Mouse (Mus musculus) olfactory bulb, adult 2 months (tissue): ENCODE results near the gene Prom2. TPM values are rescaled to one million over a fixed set of nuclear protein-coding genes. Genes with fewer than 3 reads are reported as not detected.
A peak's percentile ranks its signal among the peaks of the same experiment; 100 is the strongest.

Source experiments
- H3K27ac ChIP-seq: fragments of 200-500 bp; 2 replicates; pipeline ENCODE4 v1.5.1; 2012; ENCODE audit warnings: low read depth, low read length; ENCODE audit not compliant: insufficient read depth
- H3K4me1 ChIP-seq: fragments of 200-500 bp; 2 replicates; pipeline ENCODE4 v1.6.1; 2012; ENCODE audit warnings: low read length; ENCODE audit not compliant: control insufficient read depth, insufficient read depth
- H3K4me3 ChIP-seq: fragments of 200-500 bp; 2 replicates; pipeline ENCODE4 v1.5.1; 2012; ENCODE audit warnings: mild to moderate bottlenecking, low read depth, low read length, moderate library complexity; ENCODE audit not compliant: insufficient read depth
- CTCF ChIP-seq: fragments of 200-500 bp; IDR thresholded peaks from 2 replicates; pipeline ENCODE4 v1.5.1; 2012; ENCODE audit warnings: low read depth, mild to moderate bottlenecking, low read length, moderate library complexity; ENCODE audit not compliant: insufficient read depth
- POLR2A ChIP-seq: fragments of 200-500 bp; IDR thresholded peaks from 2 replicates; pipeline ENCODE4 v1.6.1; 2012; ENCODE audit warnings: mild to moderate bottlenecking, low read depth, low read length, moderate library complexity; ENCODE audit not compliant: insufficient read depth
- WGBS: fragments of 180-500 bp; shearing (Covaris S2); methylation state at CpG from one replicate; pipeline ENCODE4 v1.1.7; 2018; 5-methylcytosine and 5-hydroxymethylcytosine counted together
- polyA plus RNA-seq: library from polyadenylated mRNA; stranded (reverse); fragments of >200 nt; gene quantifications from 2 replicates; pipeline ENCODE4 v1.2.4, GENCODE M21; 2012; ENCODE audit warnings: low replicate concordance; ENCODE audit not compliant: missing spikeins, insufficient read depth, insufficient read length

Gene Prom2
- polyA plus RNA-seq, 1 experiment, result not detected

DNA sequence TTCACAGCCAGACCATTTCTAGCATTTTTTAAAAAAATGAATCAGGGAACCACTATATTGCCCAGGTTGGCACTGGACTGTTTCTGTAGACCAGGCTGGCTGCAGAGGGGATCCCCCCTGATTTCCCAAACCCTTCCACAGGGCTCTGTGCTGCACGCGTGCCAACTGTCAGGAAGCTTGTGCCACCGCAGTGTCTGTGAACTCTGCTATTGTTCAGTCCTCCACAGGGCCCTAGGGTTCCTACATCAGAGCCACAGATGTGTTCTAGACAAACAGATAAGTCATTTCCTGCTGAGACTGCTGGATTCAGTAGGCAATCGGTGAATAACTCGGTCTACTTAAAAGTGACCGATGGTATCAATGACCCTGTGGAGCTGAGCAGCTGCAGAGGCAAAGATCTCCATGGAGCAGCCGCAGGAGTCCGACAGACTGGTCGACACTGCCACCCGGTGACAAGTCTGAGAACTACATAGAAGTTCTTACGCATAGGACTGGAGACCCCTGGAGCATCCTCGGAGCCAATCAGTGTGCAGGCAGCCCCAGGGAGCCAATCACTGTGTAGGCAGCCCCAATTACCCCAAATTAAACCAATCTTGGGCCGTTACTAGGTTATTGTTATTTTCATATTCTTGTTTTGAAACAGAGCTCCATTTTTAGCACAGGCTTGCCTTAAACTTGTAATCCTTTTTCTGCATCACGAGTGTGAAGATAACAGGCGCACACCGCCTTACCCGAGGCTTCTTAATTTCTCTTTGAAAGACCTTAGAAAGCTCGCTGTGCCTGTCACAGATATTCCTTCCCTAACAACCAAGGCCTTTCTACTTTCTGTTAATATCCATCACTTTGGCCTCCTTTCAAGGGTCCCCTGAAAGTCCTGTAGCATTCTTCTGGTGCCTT is 18.1 kb upstream of the Prom2 start:
- TF ChIP-seq CTCF (peak; percentile 66), POLR2A (no peak)
- Histone ChIP-seq H3K27ac (no peak overlapping the region), H3K4me1 (no peaks in the 10 kb centered on the region; the same call in 1 of the 2 replicates), H3K4me3 (no peak overlapping the region)
- WGBS, result 4% methylated on average over 18 of the region's 18 CpGs

DNA sequence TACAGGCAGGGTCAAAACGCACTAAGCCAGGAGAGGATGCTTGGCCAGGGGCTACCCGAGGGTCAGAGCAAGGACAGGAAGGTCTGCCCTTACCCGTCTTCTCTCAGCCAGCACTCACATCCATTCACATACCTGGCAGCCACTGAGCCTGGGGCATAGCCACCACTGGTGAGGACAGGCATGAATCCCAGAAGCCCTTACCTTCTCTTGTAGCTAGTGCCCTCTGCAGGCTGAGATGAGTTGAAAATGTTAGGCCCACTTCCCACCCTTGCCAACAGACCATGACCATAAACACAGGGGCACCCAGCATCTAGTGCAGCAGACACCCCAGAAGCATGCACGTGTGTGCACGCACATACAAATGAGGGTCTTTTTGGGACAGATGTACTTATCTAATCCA is 9.8 kb upstream of the Prom2 start:
- 54% methylated on average over 5 of the region's 5 CpGs for WGBS
- Histone ChIP-seq H3K27ac (no peak overlapping the region), H3K4me3 (no peak overlapping the region), H3K4me1 (no peaks in the 10 kb centered on the region)
- TF ChIP-seq POLR2A, result no peak
- no peak for TF ChIP-seq CTCF

DNA sequence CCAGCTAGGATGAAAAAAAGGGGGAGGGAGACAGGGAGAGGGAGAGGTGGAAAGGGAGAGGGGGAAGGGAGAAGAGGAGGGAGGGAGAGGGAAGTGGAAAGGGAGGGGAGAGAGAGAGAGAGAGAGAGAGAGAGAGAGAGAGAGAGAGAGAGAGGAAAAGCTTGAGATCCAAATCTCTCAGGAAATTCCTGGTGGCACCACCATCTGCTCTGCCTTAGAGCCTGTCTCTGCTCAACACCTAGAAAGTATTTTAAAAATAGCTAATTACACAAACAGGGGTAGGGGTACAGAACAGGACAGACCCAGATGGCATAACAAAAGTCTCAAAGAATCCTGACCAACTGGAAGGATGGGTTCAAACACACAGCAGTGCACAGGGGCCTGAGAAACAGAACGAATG is 9.2 kb upstream of the Prom2 start:
- no peak for TF ChIP-seq POLR2A
- no peak for TF ChIP-seq CTCF
- Histone ChIP-seq H3K4me1 (no peaks in the 10 kb centered on the region), H3K27ac (no peak overlapping the region), H3K4me3 (no peak overlapping the region)
- WGBS, result 81% methylated on average over 1 of the region's 1 CpGs

DNA sequence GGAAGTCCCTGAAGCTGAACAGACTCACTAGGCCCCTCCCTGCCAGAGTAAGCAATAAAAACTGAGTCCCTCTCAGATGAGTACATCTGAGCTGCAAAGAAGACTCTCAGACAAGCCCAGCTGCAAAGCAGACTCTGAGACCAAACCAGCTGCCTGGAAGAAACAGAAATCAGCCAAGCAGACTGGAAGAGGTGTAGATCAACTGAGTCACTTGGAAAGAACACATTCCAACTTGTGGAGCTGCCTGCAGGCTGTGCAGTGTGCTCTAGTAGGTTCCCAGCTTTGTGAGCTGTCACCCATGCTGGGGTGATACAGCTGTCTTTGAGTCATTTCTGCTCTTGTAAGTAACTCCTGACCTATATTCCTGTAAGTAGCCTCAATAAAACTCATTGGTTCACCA is 8.4 kb upstream of the Prom2 start:
- H3K4me1 ChIP-seq, result no peaks in the 10 kb centered on the region

DNA sequence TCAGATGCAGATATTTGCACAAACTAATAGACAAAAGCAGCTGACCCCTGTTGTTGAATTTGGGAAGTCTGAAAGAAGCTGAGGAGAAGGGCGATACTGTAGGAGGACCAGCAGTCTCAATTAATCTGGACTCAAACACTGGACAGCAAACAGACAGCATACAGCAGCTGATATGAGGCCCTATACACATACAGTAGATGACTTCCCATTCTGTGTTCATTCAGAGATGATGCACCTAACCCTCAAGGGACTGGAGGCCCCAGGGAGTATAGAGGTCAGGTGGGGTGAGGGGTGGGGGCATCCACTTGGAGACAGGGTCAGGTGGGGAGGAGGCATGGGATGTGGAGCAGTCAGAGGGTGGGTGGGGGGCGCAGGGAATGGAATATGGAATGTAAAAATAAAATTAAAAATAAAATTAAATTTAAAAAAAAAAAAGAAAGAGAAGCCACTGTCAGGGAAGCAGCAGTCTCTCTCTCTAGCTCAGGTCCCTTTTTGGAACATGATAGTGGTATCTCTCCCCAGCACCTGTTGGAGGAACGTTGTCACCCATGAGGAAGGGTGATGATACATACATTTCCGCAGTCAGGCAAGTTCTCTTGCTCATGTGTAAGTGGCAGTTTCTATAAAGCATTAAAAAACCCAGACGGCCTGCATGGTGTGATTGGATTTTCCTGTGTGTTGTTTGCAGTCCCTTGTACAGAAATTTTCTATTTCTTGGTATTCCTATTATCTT is 7.2 kb upstream of the Prom2 start:
- no peak for TF ChIP-seq POLR2A
- TF ChIP-seq CTCF, result no peak
- WGBS, result 85% methylated on average over 5 of the region's 5 CpGs

More for the DNA sequence above, 8.4 kb upstream of the Prom2 start:
- TF ChIP-seq CTCF (no peak), POLR2A (no peak)
- Histone ChIP-seq H3K4me3 (no peak overlapping the region), H3K27ac (no peak overlapping the region)

DNA sequence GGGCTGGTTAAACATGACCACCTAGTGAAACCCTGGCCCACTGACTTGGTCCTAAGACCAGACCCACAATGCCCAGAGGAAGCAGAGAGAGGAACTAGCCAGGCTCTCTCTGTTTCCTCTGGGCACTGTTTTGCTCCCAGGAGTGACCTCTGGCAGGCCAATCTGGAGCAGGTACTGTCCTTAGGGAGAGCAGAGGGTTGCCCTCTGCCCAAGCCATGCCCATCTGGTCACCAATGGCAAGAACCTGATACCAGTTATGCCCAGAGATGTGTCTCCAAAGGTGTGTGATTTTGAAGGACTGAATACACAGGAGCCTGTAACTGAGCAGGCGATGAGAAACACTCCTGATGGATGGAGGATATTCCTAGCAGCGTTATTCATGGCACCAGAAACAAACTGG is 430 bp upstream of the Prom2 start:
- whole genome bisulfite sequencing, result 92% methylated on average over 2 of the region's 2 CpGs
- H3K27ac ChIP-seq, result no peak overlapping the region
- peaks cover 25% of the 10 kb centered on the region for H3K4me1 ChIP-seq
- no peak for TF ChIP-seq CTCF
- no peak for TF ChIP-seq POLR2A
- no peak overlapping the region for H3K4me3 ChIP-seq

More for the DNA sequence above, 7.2 kb upstream of the Prom2 start:
- Histone ChIP-seq H3K4me1 (no peaks in the 10 kb centered on the region), H3K27ac (no peak overlapping the region), H3K4me3 (no peak overlapping the region)

DNA sequence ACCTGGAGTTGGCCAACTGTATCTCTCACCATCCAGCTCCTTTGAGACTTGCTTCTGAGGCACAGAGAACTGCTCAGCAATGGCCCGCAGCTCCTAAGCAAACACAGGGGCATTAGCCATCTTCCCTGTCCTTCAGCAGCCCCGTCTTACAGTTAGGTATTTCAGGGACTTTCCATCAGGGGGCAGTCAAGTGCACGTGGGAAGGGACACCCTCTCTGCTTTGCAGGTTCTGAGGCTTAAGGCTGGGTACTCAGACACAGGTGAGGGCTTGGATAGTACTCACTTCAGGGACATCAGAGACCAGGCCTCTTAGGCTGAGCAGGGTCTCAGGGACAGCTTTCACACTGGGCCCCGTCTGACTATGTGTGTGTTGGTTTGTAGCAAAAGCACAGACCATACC is 1.8 kb downstream of the Prom2 start:
- H3K4me1 ChIP-seq, result peaks cover 31% of the 10 kb centered on the region
- TF ChIP-seq POLR2A, result no peak
- TF ChIP-seq CTCF, result no peak; the same call in 1 of the 2 replicates
- H3K4me3 ChIP-seq, result no peak overlapping the region
- H3K27ac ChIP-seq, result no peak overlapping the region
- 62% methylated on average over 4 of the region's 4 CpGs for WGBS

DNA sequence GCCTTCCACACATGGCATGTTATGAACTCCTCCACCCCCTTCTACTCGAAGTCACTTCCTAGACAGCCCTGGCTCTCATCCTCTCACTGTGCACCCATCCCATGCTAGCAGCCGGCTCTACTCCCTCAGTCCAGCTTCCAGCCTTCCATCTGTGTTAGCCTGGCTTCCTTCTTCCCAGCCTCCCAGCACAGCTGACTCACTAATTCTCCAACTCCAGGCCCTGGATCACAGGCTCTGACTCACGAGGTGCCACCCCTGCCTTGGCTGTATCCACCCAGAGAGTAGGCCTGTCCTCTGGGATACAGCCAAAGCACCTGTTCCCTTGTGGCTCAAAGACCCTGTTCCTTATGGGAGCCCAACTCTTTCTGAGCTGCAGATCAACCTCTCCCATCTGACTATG is 3.7 kb downstream of the Prom2 start:
- TF ChIP-seq POLR2A, result no peak
- TF ChIP-seq CTCF, result no peak
- Histone ChIP-seq H3K4me3 (no peak overlapping the region), H3K4me1 (peaks cover 31% of the 10 kb centered on the region), H3K27ac (peak overlapping the region; percentile 82)
- WGBS, result 34% methylated on average over 3 of the region's 3 CpGs

DNA sequence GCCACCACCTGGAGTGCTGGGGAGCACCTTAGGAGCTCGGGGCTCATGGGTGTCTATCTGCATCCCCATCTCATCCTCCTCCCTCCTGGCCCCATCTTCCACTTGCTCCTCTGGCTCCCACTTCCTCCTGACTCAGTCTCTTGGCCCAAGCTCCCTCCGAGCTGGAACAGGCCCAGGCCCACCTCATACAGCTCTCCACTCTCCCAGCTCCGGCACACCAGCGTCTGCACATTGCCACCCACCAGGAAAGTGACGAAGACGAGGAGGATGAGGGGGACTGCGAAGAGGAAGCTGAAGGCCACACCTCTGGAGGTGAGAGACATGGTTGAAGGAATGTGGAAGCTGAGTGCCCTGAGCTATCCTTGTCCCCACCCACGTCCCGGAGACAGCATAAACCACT is 5.9 kb downstream of the Prom2 start:
- WGBS, result 67% methylated on average over 9 of the region's 9 CpGs
- H3K4me1 ChIP-seq, result peaks cover 31% of the 10 kb centered on the region
- no peak overlapping the region for H3K4me3 ChIP-seq
- no peak overlapping the region for H3K27ac ChIP-seq
- no peak for TF ChIP-seq CTCF
- TF ChIP-seq POLR2A, result no peak
